Mouse (Mus musculus): ENCODE measurements around the gene Lipe. TPM values are rescaled to one million over a fixed set of nuclear protein-coding genes. Genes with fewer than 3 reads are reported as not detected.
A peak's percentile ranks its signal among the peaks of the same experiment; 100 is the strongest.
"Not testable (repeated sequence)": the region's sequence is repeated elsewhere in the genome, so short reads cannot be mapped to it uniquely, and the experiment has no call there.

The Lipe gene
- polyA plus RNA-seq, 1 experiment from 2014 or later, result 12.5 TPM

- no peak overlapping the region for H3K9ac ChIP-seq (ENCODE audit: low read depth, low read length)
- no peak for ATAC-seq
- no peak overlapping the region for H3K4me3 ChIP-seq (ENCODE audit: low read depth, low read length)
- H3K27ac ChIP-seq (ENCODE audit: low read length), result no peak overlapping the region
- no peak overlapping the region for H3K4me2 ChIP-seq (ENCODE audit: low read length)
- no peaks in the 10 kb centered on the region for H3K27me3 ChIP-seq (ENCODE audit: control insufficient read depth, insufficient read depth, low read depth, low read length)
- H3K9me3 ChIP-seq (replicated peaks; ENCODE audit: control insufficient read depth, low read length, poor library complexity, severe bottlenecking), result no peaks in the 10 kb centered on the region
- H3K36me3 ChIP-seq (ENCODE audit: control insufficient read depth, insufficient read depth, low read length), result no peaks in the 10 kb centered on the region
- 2% methylated on average over 2 of the region's 2 CpGs for WGBS
- H3K4me1 ChIP-seq (ENCODE audit: control insufficient read depth, insufficient read depth, low read length), result no peaks in the 10 kb centered on the region
Measured at GRCm38 (mm10) chr7:25402671-25403101, 4.2 kb upstream of the Lipe start.

GRCm38 (mm10) chr7:25401986-25402385 lies 3.5 kb upstream of the Lipe start:
- H3K9me3 ChIP-seq (replicated peaks; ENCODE audit: control insufficient read depth, low read length, poor library complexity, severe bottlenecking), result no peaks in the 10 kb centered on the region
- H3K4me2 ChIP-seq (ENCODE audit: low read length), result no peak overlapping the region
- H3K27me3 ChIP-seq (ENCODE audit: control insufficient read depth, insufficient read depth, low read depth, low read length), result no peaks in the 10 kb centered on the region
- no peak overlapping the region for H3K9ac ChIP-seq (ENCODE audit: low read depth, low read length)
- H3K27ac ChIP-seq (ENCODE audit: low read length), result no peak overlapping the region
- no peak for ATAC-seq
- no peaks in the 10 kb centered on the region for H3K4me1 ChIP-seq (ENCODE audit: control insufficient read depth, insufficient read depth, low read length)
- WGBS, result 28% methylated on average over 5 of the region's 5 CpGs
- no peaks in the 10 kb centered on the region for H3K36me3 ChIP-seq (ENCODE audit: control insufficient read depth, insufficient read depth, low read length)
- H3K4me3 ChIP-seq (ENCODE audit: low read depth, low read length), result no peak overlapping the region

GRCm38 (mm10) chr7:25401551-25401950 lies 3.0 kb upstream of the Lipe start:
- Histone ChIP-seq H3K4me3 (ENCODE audit: low read depth, low read length) (no peak overlapping the region), H3K36me3 (ENCODE audit: control insufficient read depth, insufficient read depth, low read length) (no peaks in the 10 kb centered on the region), H3K9ac (ENCODE audit: low read depth, low read length) (no peak overlapping the region), H3K27ac (ENCODE audit: low read length) (no peak overlapping the region), H3K4me1 (ENCODE audit: control insufficient read depth, insufficient read depth, low read length) (peaks cover 2% of the 10 kb centered on the region; the same call in 1 of the 2 replicates), H3K4me2 (ENCODE audit: low read length) (no peak overlapping the region), H3K9me3 (replicated peaks; ENCODE audit: control insufficient read depth, low read length, poor library complexity, severe bottlenecking) (no peaks in the 10 kb centered on the region), H3K27me3 (ENCODE audit: control insufficient read depth, insufficient read depth, low read depth, low read length) (no peaks in the 10 kb centered on the region)
- WGBS, result 61% methylated on average over 2 of the region's 2 CpGs
- no peak for ATAC-seq

GRCm38 (mm10) chr7:25399028-25399427 lies 518 bp upstream of the Lipe start:
- H3K27me3 ChIP-seq (ENCODE audit: control insufficient read depth, insufficient read depth, low read depth, low read length); H3K27ac ChIP-seq (ENCODE audit: low read length); H3K9ac ChIP-seq (ENCODE audit: low read depth, low read length); H3K4me3 ChIP-seq (ENCODE audit: low read depth, low read length); H3K9me3 ChIP-seq (replicated peaks; ENCODE audit: control insufficient read depth, low read length, poor library complexity, severe bottlenecking); H3K36me3 ChIP-seq (ENCODE audit: control insufficient read depth, insufficient read depth, low read length); H3K4me2 ChIP-seq (ENCODE audit: low read length); ATAC-seq: not testable (repeated sequence)
- H3K4me1 ChIP-seq (ENCODE audit: control insufficient read depth, insufficient read depth, low read length), result peaks cover 11% of the 10 kb centered on the region

DNA sequence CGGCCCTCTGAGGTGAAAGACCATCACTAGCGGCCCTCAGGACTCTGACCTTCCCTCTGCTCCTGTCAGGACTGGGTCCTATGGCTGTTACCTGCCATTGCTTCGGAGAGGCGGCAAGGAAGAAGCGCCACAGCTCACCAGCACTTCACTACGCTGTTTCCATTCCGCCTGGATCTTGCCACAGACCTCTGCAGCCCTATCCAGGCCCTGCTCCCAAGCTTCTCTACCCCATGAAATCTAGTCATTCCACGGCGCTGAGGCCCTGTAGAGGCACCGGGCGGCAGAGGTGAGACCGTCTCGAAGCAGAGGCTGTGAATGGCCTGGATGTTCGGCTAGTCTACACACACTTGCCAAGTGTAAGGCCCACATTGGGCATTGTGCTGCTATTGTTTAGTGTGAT lies 1.9 kb downstream of the Lipe start:
- Histone ChIP-seq H3K9ac (ENCODE audit: low read depth, low read length) (no peak overlapping the region; the same call in 1 of the 2 replicates), H3K9me3 (replicated peaks; ENCODE audit: control insufficient read depth, low read length, poor library complexity, severe bottlenecking) (no peaks in the 10 kb centered on the region), H3K27ac (ENCODE audit: low read length) (no peak overlapping the region), H3K4me1 (ENCODE audit: control insufficient read depth, insufficient read depth, low read length) (peaks cover 24% of the 10 kb centered on the region), H3K36me3 (ENCODE audit: control insufficient read depth, insufficient read depth, low read length) (no peaks in the 10 kb centered on the region), H3K27me3 (ENCODE audit: control insufficient read depth, insufficient read depth, low read depth, low read length) (no peaks in the 10 kb centered on the region), H3K4me2 (ENCODE audit: low read length) (peak overlapping the region; percentile 61), H3K4me3 (ENCODE audit: low read depth, low read length) (peak overlapping the region; percentile 62)
- ATAC-seq, result peak; percentile 2; the same call in 1 of the 2 replicates
- WGBS, result 90% methylated on average over 14 of the region's 14 CpGs

- Histone ChIP-seq H3K27me3 (ENCODE audit: control insufficient read depth, insufficient read depth, low read depth, low read length) (no peaks in the 10 kb centered on the region), H3K9ac (ENCODE audit: low read depth, low read length) (peak overlapping the region; percentile 70), H3K4me3 (ENCODE audit: low read depth, low read length) (peak overlapping the region; percentile 62), H3K4me2 (ENCODE audit: low read length) (peak overlapping the region; percentile 61), H3K36me3 (ENCODE audit: control insufficient read depth, insufficient read depth, low read length) (no peaks in the 10 kb centered on the region), H3K9me3 (replicated peaks; ENCODE audit: control insufficient read depth, low read length, poor library complexity, severe bottlenecking) (no peaks in the 10 kb centered on the region), H3K4me1 (ENCODE audit: control insufficient read depth, insufficient read depth, low read length) (peaks cover 24% of the 10 kb centered on the region), H3K27ac (ENCODE audit: low read length) (peak overlapping the region; percentile 71)
- 5% methylated on average over 49 of the region's 52 CpGs for WGBS
- peak; percentile 96 for ATAC-seq
Measured at GRCm38 (mm10) chr7:25395558-25396521, 2.7 kb downstream of the Lipe start.

DNA sequence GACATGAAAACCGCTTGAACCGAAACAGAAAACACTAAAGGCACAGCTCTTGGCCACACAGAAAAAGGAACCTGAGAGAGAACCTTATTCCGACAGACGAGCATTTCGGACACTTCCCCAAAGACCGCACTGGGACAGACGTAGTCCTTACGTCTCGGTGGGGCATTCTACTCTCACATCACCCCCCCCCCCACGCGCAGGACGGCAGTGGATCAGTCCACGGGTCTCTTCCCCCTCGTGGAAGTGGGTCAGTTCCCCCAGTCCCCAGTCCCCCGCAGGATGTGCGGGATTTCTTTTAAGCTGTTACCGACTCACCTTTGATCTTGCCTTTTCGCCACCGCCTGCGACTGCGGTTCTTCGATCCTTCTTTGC lies 3.3 kb downstream of the Lipe start:
- peak overlapping the region; percentile 70 for H3K9ac ChIP-seq (ENCODE audit: low read depth, low read length)
- H3K4me3 ChIP-seq (ENCODE audit: low read depth, low read length), result peak overlapping the region; percentile 62
- no peaks in the 10 kb centered on the region for H3K27me3 ChIP-seq (ENCODE audit: control insufficient read depth, insufficient read depth, low read depth, low read length)
- ATAC-seq, result peak; percentile 68
- peaks cover 27% of the 10 kb centered on the region for H3K4me1 ChIP-seq (ENCODE audit: control insufficient read depth, insufficient read depth, low read length)
- no peaks in the 10 kb centered on the region for H3K36me3 ChIP-seq (ENCODE audit: control insufficient read depth, insufficient read depth, low read length)
- peak overlapping the region; percentile 71 for H3K27ac ChIP-seq (ENCODE audit: low read length)
- H3K4me2 ChIP-seq (ENCODE audit: low read length), result peak overlapping the region; percentile 61
- WGBS, result under 1% methylated on average over 20 of the region's 22 CpGs
- no peaks in the 10 kb centered on the region for H3K9me3 ChIP-seq (replicated peaks; ENCODE audit: control insufficient read depth, low read length, poor library complexity, severe bottlenecking)

DNA sequence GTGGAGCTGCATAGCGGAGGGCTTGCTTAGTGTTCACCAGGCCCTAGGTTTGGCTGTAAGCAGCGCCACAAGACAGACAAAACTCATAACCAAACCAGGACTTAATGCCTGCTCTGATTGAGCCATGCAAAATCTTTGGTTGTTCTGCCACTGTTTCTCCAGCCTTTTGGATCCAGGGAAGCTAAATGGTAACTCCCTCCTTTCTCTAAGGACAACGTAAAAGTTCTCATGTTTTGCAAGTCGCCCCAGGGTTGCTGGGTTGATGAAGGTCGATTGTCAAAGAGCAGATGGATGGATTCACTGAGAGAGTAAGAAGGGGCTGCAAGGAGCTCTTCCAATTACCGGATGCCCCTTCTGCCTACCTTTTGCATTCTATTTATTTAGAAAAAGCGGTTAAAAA lies 3.8 kb downstream of the Lipe start:
- no peaks in the 10 kb centered on the region for H3K27me3 ChIP-seq (ENCODE audit: control insufficient read depth, insufficient read depth, low read depth, low read length)
- H3K36me3 ChIP-seq (ENCODE audit: control insufficient read depth, insufficient read depth, low read length), result no peaks in the 10 kb centered on the region
- no peak for ATAC-seq
- peak overlapping the region; percentile 62 for H3K4me3 ChIP-seq (ENCODE audit: low read depth, low read length)
- no peaks in the 10 kb centered on the region for H3K9me3 ChIP-seq (replicated peaks; ENCODE audit: control insufficient read depth, low read length, poor library complexity, severe bottlenecking)
- H3K9ac ChIP-seq (ENCODE audit: low read depth, low read length), result peak overlapping the region; percentile 70
- peak overlapping the region; percentile 71 for H3K27ac ChIP-seq (ENCODE audit: low read length)
- H3K4me1 ChIP-seq (ENCODE audit: control insufficient read depth, insufficient read depth, low read length), result peaks cover 28% of the 10 kb centered on the region
- peak overlapping the region; percentile 61 for H3K4me2 ChIP-seq (ENCODE audit: low read length)
- 24% methylated on average over 7 of the region's 7 CpGs for WGBS

- 69% methylated on average over 8 of the region's 8 CpGs for WGBS
- H3K4me2 ChIP-seq (ENCODE audit: low read length), result peak overlapping the region; percentile 61
- no peaks in the 10 kb centered on the region for H3K27me3 ChIP-seq (ENCODE audit: control insufficient read depth, insufficient read depth, low read depth, low read length)
- no peak overlapping the region; the same call in 1 of the 2 replicates for H3K9ac ChIP-seq (ENCODE audit: low read depth, low read length)
- no peak overlapping the region for H3K4me3 ChIP-seq (ENCODE audit: low read depth, low read length)
- H3K4me1 ChIP-seq (ENCODE audit: control insufficient read depth, insufficient read depth, low read length), result peaks cover 28% of the 10 kb centered on the region
- no peaks in the 10 kb centered on the region for H3K9me3 ChIP-seq (replicated peaks; ENCODE audit: control insufficient read depth, low read length, poor library complexity, severe bottlenecking)
- no peak overlapping the region for H3K27ac ChIP-seq (ENCODE audit: low read length)
- ATAC-seq, result no peak
- no peaks in the 10 kb centered on the region for H3K36me3 ChIP-seq (ENCODE audit: control insufficient read depth, insufficient read depth, low read length)
Measured at GRCm38 (mm10) chr7:25393451-25394210, 4.9 kb downstream of the Lipe start.
